Mouse (Mus musculus) bone marrow, adult 2 months (tissue): ENCODE results near the gene Rfxank.

Source experiments
- CTCF ChIP-seq: fragments of 200-500 bp; IDR thresholded peaks from 2 replicates; pipeline ENCODE4 v1.5.1; 2011; ENCODE audit warnings: low read length, control low read depth; ENCODE audit not compliant: control insufficient read depth, insufficient read depth
- POLR2A ChIP-seq: fragments of 200-500 bp; IDR thresholded peaks from 2 replicates; pipeline ENCODE4 v1.6.1; 2011; ENCODE audit warnings: low read depth, mild to moderate bottlenecking, control low read depth, low read length, borderline replicate concordance; ENCODE audit not compliant: control insufficient read depth

GRCm38 (mm10) chr8:70163316-70163715 is 24.4 kb upstream of the Rfxank start:
- TF ChIP-seq POLR2A (no peak), CTCF (no peak)
